Mouse (Mus musculus) lung, postnatal 0 days (tissue): ENCODE measurements at regions not wholly inside any gene's neighbourhood (a gene's known extent, or its start where the extent isn't known, plus 50 kb on each side); places are given as distances from the start of the nearest gene placed in this dataset.

Source experiments
- CTCF ChIP-seq: IDR thresholded peaks from 2 replicates; pipeline ENCODE4 v1.5.1; 2016; ENCODE audit warnings: antibody characterized with exemption, mild to moderate bottlenecking
- EP300 ChIP-seq: IDR thresholded peaks from 2 replicates; pipeline ENCODE4 v1.6.1; 2016; ENCODE audit warnings: antibody characterized with exemption, mild to moderate bottlenecking, control low read depth

DNA sequence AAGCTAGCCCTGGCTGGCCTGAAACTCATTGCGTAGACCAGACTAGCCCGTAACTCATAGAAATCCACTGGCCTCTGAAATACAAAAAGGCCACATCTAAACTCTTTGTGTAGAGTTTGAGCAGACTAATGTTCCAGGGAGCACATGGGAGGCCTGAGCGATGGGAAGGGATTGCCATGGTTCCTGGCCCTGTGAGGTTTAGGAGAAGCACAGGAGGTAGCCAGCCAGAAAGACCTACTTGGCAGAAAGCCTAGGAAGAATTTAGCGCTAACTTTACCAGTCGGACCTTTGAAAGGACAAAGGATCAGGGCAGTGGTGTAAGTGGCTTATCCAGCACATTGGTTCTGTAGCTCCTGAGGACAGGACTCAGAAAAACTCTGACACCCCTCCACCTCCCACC, 407.6 kb downstream of the Bcor start:
- no peak for TF ChIP-seq CTCF
- no peak for TF ChIP-seq EP300
